Mouse (Mus musculus) retina, postnatal 1 day (tissue): Measurements from ENCODE around the gene Cyb5rl.

Experiments
- DNase-seq: peaks from one replicate; pipeline ENCODE4 v3.0.0-alpha.2; 2012

The Cyb5rl gene

DNA sequence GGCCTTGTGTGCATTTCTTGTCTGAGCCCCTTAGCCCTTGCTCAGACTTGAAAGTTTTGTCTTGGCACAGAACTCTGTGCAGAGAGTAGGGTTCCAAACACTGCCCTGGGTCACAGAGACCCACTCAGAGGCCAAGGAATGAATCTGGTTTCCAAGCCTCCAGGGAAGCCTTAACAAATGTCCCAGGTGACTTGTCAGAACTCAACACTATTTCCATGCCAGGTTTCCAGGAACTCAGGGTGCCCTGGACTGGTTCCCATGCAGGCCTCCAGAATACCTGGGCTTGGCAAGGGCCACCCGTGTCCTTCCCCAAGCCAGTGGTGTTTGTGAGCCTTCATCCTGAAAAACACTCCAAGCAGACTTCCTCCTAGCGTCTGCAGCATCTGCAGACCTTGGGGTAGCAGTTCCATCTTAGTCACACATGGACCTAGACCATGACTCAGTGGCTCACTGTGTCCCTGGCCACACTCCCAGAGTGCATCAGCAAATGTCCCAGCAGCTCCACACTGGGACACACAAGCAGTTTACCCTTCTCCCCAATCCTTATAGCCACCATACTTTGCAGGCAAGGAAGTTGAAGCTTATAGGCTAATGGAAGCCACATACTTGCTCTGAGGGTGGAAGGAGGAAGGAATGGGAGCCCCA lies 51.1 kb downstream of the Cyb5rl start:
- DNase-seq = no peak

DNA sequence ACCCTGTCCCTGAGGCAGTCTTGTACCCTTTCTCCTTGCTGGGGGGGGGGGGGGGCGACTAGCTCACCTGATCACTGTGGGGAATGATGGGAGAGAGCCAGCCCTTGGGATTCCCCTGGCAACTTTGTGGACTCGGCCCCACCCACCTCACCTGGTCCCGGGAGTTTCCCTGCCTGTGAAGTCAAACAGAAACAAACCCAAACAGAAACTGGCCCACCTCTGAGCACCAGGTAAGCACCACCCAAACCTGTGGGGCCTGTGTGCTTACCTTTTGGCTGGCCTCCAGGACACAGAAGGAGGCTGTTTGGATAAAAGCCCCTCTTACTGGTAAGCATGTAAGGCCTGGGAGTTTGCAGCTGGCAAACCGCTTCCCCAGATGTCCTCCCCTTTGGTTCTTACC lies 52.3 kb downstream of the Cyb5rl start:
- no peak for DNase-seq

DNA sequence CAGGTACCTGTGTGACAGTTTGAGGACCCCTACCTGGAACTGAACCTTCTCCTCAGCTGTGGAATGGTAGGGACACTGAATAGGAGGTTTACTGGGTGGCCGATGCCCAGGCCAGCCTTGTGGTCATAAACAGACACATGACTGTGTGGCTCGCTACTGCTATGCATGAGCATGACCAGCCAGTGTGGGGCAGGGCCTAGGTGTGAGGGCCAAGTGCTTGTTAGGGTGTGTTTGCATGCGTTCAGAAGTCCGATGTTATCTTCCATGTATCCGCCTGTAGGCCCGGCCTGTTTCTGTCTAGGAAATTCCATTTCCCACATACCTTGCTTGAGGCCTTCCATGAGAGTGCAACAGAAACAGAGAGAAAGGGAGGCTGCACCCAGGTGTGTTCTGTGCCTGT lies 53.9 kb downstream of the Cyb5rl start:
- DNase-seq = no peak

DNA sequence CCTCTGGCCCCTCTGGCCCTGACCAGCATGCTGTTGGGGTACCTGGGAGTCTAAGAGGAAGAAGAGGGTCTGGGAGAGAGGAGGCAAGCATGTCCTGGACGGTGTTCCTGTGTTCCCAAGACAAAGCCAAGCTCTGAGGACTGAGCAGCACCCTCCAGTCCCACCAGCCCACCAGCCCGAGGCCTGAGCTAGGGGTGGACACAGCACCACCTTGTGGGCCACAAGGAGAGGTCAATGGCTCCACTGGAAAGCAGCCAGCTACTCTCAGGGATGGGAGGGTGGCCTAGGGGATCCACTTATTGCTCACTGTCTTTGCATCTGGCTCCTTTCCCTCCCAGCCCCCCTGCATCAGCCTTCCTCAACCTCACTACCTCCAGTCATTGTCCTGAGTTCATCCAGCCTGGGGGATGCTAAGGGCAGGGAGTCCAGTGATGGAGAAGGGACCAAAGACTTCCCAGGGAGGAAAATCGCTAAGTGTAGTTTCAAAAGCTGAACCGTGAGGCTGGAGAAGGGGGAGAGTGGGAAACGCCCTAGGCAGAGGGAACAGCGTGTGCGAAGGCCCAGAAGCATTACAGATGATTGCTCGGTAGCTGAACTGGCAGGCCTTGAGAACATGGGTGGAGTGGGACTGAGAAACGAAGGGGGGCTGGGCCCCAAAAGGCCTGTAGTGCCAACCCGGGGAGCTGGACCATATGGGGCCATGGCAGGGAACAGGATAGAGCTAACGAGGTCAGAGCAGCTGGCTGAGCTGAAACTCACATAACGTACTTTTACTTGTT lies 54.6 kb downstream of the Cyb5rl start:
- peak; percentile 90 for DNase-seq

DNA sequence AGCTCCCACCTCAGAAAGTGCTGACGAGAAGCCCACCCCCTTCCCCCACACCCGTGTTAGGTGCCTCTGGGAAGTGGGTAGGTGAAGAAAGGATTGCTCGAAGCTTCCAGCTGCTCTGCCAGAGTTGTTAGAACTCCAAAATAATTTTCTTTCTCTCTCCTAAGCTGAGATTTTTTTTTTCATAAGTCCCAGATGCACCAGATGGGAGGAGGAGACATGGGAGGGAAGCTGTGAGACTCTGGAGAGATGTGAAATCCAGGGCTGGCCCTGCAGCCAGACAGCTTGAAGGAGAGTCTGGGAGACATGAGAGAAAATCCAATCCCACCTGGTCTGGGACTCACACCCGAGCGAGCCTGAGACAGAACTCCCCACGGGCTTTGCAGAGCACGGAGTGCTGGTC lies 57.6 kb downstream of the Cyb5rl start:
- DNase-seq = no peak

DNA sequence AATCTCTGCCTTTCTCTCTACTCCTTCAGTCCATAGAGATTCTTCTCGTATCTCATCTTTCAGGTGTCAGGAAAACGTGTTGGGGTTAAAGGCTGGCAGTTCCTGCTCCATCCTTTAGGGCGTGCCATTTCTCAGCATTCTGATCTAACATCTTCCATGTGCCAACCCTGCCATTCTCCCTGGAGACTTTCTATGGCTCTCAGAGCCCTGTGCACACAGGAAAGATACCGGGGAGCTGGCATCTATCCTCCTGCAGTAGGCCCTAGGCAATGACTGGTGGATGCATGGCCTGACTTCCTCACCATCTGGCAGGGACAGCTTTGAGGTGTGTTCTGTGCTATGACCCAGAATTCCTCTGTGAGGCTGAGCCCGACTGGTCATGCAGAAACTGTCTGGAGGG lies 58.3 kb downstream of the Cyb5rl start:
- peak; percentile 65 for DNase-seq

DNA sequence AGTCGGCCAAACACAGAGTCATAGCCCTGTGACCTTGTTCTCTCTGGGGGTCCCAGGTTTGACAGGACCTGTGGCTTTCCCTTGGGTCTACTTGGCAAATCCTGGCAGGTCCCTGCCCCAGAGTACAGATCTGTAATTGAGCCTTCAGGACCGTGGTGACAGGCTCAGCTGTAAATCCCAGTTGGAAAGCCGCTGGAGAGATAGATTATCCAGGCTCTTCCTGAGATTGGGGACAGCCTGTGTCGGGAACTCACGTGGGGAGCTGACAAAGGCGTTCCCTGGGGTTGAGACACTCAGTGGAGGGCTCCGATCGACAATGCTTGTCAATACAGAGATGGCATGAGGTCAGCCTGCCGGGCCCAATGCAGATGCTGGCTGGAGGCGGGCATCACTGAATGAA lies 59.6 kb downstream of the Cyb5rl start:
- peak; percentile 71 for DNase-seq

DNA sequence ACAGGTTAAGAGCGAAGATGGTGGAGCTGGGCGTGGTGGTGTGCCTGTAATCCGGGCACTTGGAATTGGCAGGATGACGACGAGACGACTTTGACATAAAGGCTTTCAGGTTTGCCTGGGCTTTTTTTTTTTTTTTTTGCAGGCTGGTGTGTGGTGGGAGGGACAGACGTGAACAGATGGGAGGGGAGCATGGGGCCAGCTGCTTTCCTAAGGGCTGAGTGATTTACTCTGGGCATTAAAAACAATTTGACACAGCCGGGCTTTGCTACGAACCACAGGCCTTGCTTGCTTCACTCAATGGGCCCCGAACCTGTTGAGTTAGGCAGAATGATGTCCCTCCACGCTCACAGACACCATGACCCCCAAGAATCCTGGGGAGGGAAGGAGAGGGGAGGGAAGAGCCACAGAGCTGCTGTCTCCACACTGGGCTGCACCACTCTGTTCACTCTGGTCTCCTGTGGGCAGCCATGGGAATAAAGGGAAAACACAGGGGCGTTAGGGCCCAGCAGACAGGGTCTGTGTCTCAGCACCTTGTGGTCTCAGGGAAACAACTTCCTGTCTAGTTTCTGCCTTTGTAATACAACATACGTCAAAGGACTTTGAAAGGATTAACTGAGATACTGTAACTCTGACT lies 60.2 kb downstream of the Cyb5rl start:
- peak; percentile 75 for DNase-seq

DNA sequence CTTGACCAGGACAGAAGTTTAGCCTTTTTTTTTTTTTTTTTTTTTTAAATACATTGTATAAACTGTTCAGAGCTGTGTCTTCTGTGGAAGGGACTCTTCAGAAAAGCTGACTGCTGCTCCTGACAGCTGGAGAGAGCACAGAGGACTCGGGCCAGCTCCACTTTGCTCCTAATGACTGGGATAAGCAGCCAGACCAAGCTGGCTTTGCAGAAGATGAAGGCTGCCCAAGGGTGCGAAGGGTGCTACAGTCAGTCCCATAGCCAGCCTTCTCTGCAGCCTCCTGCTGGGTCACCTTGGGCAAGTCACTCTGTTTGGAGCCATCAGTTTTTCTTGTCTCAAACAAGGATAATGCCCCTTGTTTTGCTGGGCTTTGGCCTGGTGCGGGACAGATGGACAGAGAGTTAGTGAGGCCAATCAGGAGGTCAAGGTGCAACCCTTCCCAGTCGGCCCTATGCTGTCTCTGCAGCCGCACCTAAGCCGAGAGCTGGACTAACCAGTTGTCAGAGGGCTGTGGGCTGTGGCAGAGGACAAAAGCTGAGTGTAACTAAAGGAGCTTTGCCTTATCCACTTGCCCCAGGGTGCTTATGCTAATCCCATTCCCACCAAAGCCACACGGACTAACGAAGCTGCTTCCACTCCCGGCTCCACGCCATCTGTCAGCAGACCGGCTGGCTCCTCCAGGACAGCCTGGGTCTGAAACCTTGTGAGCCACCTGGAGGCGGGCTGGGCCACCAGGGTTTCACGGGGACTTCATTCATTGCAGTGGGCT lies 61.3 kb downstream of the Cyb5rl start:
- peak; percentile 96 for DNase-seq

DNA sequence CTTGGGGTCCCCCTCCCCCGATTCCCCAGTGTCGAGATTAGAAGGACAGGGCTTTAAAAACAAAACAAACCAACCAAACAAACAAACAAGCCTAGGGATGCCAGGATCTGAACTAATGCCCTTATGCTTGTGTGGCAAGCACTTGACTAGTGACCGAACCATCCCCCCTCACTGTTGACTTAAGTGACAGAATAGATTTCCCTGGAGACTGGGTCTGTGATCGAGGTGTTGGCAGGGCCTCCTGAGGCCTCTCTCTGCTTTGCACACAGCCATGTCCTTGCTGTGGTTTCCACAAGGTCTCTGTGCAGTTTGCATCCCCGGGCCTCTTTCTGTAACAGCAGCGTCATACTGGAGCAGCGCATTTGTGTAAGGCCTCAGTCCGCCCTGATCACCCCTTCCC lies 62.6 kb downstream of the Cyb5rl start:
- DNase-seq = no peak

DNA sequence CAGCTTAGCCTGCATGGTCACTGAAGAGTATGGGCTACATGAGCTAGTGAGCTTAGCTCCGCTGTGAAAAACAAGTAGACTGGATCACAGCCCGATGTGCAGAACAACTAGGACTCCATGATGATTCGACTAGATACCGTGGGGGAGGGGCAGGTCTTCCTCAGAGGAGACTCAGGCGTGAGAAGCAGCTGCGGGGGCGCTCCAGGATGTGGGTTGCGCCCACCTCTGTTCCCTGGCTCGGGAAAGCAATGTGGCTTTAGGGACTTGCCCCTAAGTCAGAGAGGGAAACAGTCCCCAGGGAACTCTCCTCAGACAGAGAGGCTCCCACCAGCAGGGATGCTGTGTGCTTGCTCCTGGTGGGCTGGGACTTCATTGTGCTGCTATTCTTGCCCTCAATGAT lies 63.7 kb downstream of the Cyb5rl start:
- DNase-seq = peak; percentile 59

DNA sequence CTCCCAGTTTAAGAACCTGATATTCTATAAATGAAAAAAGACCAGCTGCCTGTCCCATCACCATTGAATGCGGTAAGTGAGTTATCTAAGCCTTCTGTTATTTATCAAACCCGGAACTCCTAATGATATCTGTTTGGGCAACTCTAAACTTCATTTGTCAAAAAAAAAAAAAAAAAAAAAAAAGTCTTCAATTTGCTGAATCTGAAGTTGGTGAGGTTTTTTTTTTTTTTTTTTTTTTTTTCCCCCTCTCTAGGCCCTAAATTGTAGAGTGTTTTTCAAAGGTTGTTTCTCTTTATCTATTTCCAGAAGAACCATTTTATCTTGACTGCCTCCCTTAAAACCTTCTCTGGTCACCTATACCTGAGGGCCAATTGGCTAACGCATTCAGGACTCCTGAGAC lies 68.1 kb downstream of the Cyb5rl start:
- no peak for DNase-seq

DNA sequence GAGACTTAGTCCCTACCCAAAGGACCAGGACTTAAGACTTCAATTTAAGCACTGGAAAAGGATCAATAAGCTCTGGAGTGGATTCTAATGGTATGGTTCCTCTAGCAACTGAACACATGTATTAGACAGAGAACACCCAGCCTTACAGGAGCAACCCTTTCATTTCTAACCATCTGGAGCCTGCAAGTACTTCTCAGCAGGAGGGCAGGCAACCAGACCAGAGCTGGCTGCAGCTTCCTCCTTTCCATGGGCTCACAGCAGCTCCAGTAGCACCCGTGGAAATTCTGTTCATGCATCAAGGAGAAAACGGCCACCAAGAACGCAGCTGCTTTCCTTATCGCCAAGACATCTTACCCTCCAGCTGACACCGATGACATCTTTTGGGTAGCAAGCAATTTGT lies 68.9 kb downstream of the Cyb5rl start:
- DNase-seq = no peak

DNA sequence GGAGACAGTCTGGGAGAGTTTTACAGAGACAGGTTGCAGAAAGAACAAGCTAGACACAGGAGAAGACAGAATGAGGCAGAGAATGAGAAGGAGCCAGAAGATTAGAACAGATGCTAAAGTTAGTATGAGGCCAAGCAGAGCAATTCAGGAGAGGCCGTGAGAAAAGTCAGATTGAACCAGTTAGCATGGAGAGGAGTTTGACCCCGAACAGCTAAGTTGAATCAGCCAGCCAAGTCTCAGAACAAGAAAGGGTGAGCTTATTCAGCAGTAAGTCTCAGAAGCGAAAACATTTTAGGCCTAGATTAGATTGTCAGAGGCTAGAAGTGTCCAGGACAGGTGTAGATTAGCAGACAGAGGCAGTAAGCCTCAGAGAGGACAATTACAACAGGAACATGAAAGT lies 69.7 kb downstream of the Cyb5rl start:
- no peak for DNase-seq
